In genomic region chr14:104467966-104468622, GRCm38 (mm10) we compare ENCODE assay signal across 8 mouse cellular contexts. TPM values are rescaled to one million over a fixed set of nuclear protein-coding genes. Genes with fewer than 3 reads are reported as not detected.
DNase-seq lines count a peak whose midpoint lies in the region; ATAC-seq and TF ChIP-seq lines count a peak whose summit lies in the region.

TSS of gene Pou4f1 (minus strand) at chr14:104467999.

- under 1% methylated on average over 14 of the region's 62 CpGs for WGBS in embryonic facial prominence, embryonic 14.5 days
- under 1% methylated on average over 62 of the region's 62 CpGs for WGBS in hindbrain, embryonic 10.5 days
- 1% methylated on average over 61 of the region's 62 CpGs for whole genome bisulfite sequencing in liver, adult 2 months
- WGBS in midbrain, postnatal 0 days: under 1% methylated on average over 55 of the region's 62 CpGs

- peak within 1 kb of the TSS; percentile 91 for H3K4me2 ChIP-seq in embryonic facial prominence, embryonic 14.5 days (ENCODE audit: low read depth, low read length)
- H3K4me2 ChIP-seq in midbrain, postnatal 0 days (ENCODE audit: low read depth, low read length, poor library complexity, severe bottlenecking): peak within 1 kb of the TSS; percentile 71

- peaks cover 9% of the 10 kb centered on the region for H3K4me1 ChIP-seq in embryonic facial prominence, embryonic 14.5 days (ENCODE audit: control insufficient read depth, insufficient read depth, low read length)
- peaks cover 39% of the 10 kb centered on the region for H3K4me1 ChIP-seq in hindbrain, embryonic 10.5 days (replicated peaks)
- H3K4me1 ChIP-seq in liver, adult 2 months (ENCODE audit: control insufficient read depth, insufficient read depth, low read length): peaks cover 7% of the 10 kb centered on the region
- H3K4me1 ChIP-seq in midbrain, postnatal 0 days (ENCODE audit: insufficient read depth, low read length): peaks cover 3% of the 10 kb centered on the region

- TF ChIP-seq POLR2A in liver, adult 2 months (IDR thresholded peaks at IDR 0.05; ENCODE audit: extremely low read depth, insufficient read depth, low read length): no peak

- peaks cover 94% of the 10 kb centered on the region for H3K27me3 ChIP-seq in embryonic facial prominence, embryonic 14.5 days (replicated peaks; ENCODE audit: control insufficient read depth, insufficient read depth, low read length)
- peaks cover 97% of the 10 kb centered on the region for H3K27me3 ChIP-seq in hindbrain, embryonic 10.5 days (ENCODE audit: insufficient read depth, poor library complexity, severe bottlenecking)
- peaks cover 45% of the 10 kb centered on the region for H3K27me3 ChIP-seq in liver, adult 2 months (ENCODE audit: control insufficient read depth, insufficient read depth, low read length)
- H3K27me3 ChIP-seq in midbrain, postnatal 0 days (ENCODE audit: insufficient read depth, low read length): peaks cover 67% of the 10 kb centered on the region

- no peak for TF ChIP-seq CTCF in liver, adult 2 months (IDR thresholded peaks at IDR 0.05; ENCODE audit: low read depth, low read length)
- TF ChIP-seq CTCF in midbrain, postnatal 0 days (IDR thresholded peaks at IDR 0.05): no peak

- no peak within 1 kb of the TSS for H3K27ac ChIP-seq in embryonic facial prominence, embryonic 14.5 days (replicated peaks; ENCODE audit: low read depth, low read length)
- H3K27ac ChIP-seq in hindbrain, embryonic 10.5 days: peak within 1 kb of the TSS; percentile 84
- no peak within 1 kb of the TSS for H3K27ac ChIP-seq in liver, adult 2 months (replicated peaks; ENCODE audit: insufficient read depth, low read depth, low read length)
- peak within 1 kb of the TSS; percentile 68; the same call in 1 of the 2 replicates for H3K27ac ChIP-seq in midbrain, postnatal 0 days (ENCODE audit: low read depth, low read length)

- H3K9me3 ChIP-seq in embryonic facial prominence, embryonic 14.5 days (ENCODE audit: control insufficient read depth, low read length): no peaks in the 10 kb centered on the region
- no peaks in the 10 kb centered on the region for H3K9me3 ChIP-seq in hindbrain, embryonic 10.5 days
- no peaks in the 10 kb centered on the region for H3K9me3 ChIP-seq in midbrain, postnatal 0 days (ENCODE audit: low read length)

- H3K36me3 ChIP-seq in embryonic facial prominence, embryonic 14.5 days (ENCODE audit: control insufficient read depth, insufficient read depth, low read length): no peaks in the 10 kb centered on the region
- no peaks in the 10 kb centered on the region for H3K36me3 ChIP-seq in hindbrain, embryonic 10.5 days
- no peaks in the 10 kb centered on the region for H3K36me3 ChIP-seq in liver, adult 2 months (ENCODE audit: control insufficient read depth, insufficient read depth, low read length)
- H3K36me3 ChIP-seq in midbrain, postnatal 0 days (ENCODE audit: insufficient read depth, low read length): no peaks in the 10 kb centered on the region

- DNase-seq in MEL-GATA-1-ER (ENCODE audit: extremely low read depth, low read depth): peak; percentile 53
- DNase-seq in embryonic facial prominence, embryonic 14.5 days (ENCODE audit: low spot score): peak; percentile 85
- DNase-seq in hindbrain, embryonic 10.5 days (ENCODE audit: low spot score): peak; percentile 84
- DNase-seq in liver, adult 2 months (ENCODE audit: extremely low read depth, low read depth, low spot score): no peak
- DNase-seq in midbrain, postnatal 0 days (ENCODE audit: low spot score): peak; percentile 71
- peak; percentile 53 to 72 for DNase-seq in thymus, postnatal 36 days
- no peak for DNase-seq in left cerebral cortex, adult 9 months (ENCODE audit: low spot score in 2 of 2)

- H3K79me2 ChIP-seq in liver, adult 2 months (ENCODE audit: control insufficient read depth, insufficient read depth, low read length): no peaks in the 10 kb centered on the region

- H3K9ac ChIP-seq in embryonic facial prominence, embryonic 14.5 days (ENCODE audit: low read depth, low read length): peak within 1 kb of the TSS; percentile 37; the same call in 1 of the 2 replicates
- no peak within 1 kb of the TSS for H3K9ac ChIP-seq in liver, adult 2 months (ENCODE audit: low read depth, low read length)
- peak within 1 kb of the TSS; percentile 61 for H3K9ac ChIP-seq in midbrain, postnatal 0 days (replicated peaks; ENCODE audit: low read length, poor library complexity, severe bottlenecking)

- ATAC-seq in CD4-positive, CD25-positive, alpha-beta regulatory T cell, adult 4 months: peak; percentile 77
- ATAC-seq in embryonic facial prominence, embryonic 14.5 days (ENCODE audit: low read depth): peak; percentile 90
- peak; percentile 90 for ATAC-seq in midbrain, postnatal 0 days (ENCODE audit: low FRiP score)

- peak within 1 kb of the TSS; percentile 54 for H3K4me3 ChIP-seq in embryonic facial prominence, embryonic 14.5 days (ENCODE audit: low read depth, low read length)
- peak within 1 kb of the TSS; percentile 66 for H3K4me3 ChIP-seq in hindbrain, embryonic 10.5 days
- H3K4me3 ChIP-seq in liver, adult 2 months (ENCODE audit: insufficient read depth, low read depth, low read length): peak within 1 kb of the TSS; percentile 24; the same call in 1 of the 2 replicates
- peak within 1 kb of the TSS; percentile 60 for H3K4me3 ChIP-seq in midbrain, postnatal 0 days (ENCODE audit: low read depth, low read length)

RNA-seq across cellular contexts. Expression of gene Pou4f1, which starts in this region (rescaled TPM):
- 1 to 10 TPM; 1.1 to 1.7 TPM for polyA plus RNA-seq in CD4-positive, CD25-positive, alpha-beta regulatory T cell, adult 4 months (2017; shearing (Covaris generic))
- 5.2 and 7.3 TPM in 2 replicates for polyA plus RNA-seq in embryonic facial prominence, embryonic 14.5 days (2014; fragmentation: Nextera tagmentation; extraction: Ambion mirVana)
- polyA plus RNA-seq in hindbrain, embryonic 10.5 days (2016; fragmentation: Nextera tagmentation; extraction: Ambion mirVana): 26.6 and 40.7 TPM in 2 replicates
- 0.13 TPM in 1 of 2 replicates, not detected in the other for total RNA-seq in liver, adult 2 months (2014; rRNA removed)
- polyA plus RNA-seq in liver, adult 2 months (2012; rRNA removed): not detected in 2 replicates
- total RNA-seq in midbrain, postnatal 0 days (2014; rRNA removed): 17.3 and 17.6 TPM in 2 replicates
- 40.8 and 43.1 TPM in 2 replicates for polyA plus RNA-seq in midbrain, postnatal 0 days (2015; fragmentation: Nextera tagmentation; extraction: Ambion mirVana)

Comparison
In these comparisons a context has a peak if more than half of its experiments do, and no peak if none do; other contexts are left out.
1. RNA of gene Pou4f1 (total RNA-seq): 17.3 to 17.6 TPM in midbrain, postnatal 0 days; 0.13 TPM in liver, adult 2 months; every median in the first group is over 10 times any median in the second.
2. DNase-seq: peak in MEL-GATA-1-ER (single experiment), embryonic facial prominence, embryonic 14.5 days (single experiment), hindbrain, embryonic 10.5 days (single experiment), midbrain, postnatal 0 days (single experiment) and thymus, postnatal 36 days (2 of 2); none in liver, adult 2 months (single experiment) and left cerebral cortex, adult 9 months (0 of 2).
3. H3K27ac ChIP-seq: peak in hindbrain, embryonic 10.5 days (single experiment) and midbrain, postnatal 0 days (single experiment); none in embryonic facial prominence, embryonic 14.5 days (single experiment) and liver, adult 2 months (single experiment).
4. Peak in every context shown above with its lines, with median percentiles within 50 percentile points of each other: ATAC-seq and H3K4me3 ChIP-seq.